13 mouse cellular contexts compared by ENCODE assay signal in the genomic region with DNA sequence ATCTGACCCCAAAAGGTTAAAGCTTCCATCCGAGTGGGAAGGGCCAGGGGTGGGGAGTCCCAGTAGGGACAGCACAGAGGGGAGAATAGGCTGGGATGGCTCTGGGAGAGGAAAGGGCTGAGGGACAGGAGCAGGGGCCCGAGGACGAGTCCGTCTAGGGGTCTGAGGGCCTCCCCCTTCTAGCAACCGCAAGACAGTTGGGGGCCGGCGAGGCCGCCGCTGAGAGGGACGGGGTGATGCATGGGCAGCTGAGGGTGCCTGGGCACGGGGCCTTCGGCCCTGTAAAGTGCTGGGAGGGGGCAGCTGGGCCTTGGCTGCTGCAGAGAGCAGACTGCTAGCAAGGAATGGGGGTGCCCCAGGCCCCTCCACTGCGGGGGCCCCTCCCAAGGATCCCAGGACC. TPM values are rescaled to one million over a fixed set of nuclear protein-coding genes. Genes with fewer than 3 reads are reported as not detected.
DNase-seq lines count a peak whose midpoint lies in the region; ATAC-seq and TF ChIP-seq lines count a peak whose summit lies in the region.
"Had no signal": no experiment of that assay in that cellular context is flagged by ENCODE, and none has a peak within 500 bp of the region (broad histone marks: within the 10 kb centered on the region; RNA-seq: fewer than 3 reads in every experiment).

No protein-coding gene starts in this region.

- peaks cover 67% of the 10 kb centered on the region for H3K36me3 ChIP-seq in forebrain, embryonic 13.5 days (ENCODE audit: poor library complexity, severe bottlenecking)
- H3K36me3 ChIP-seq in forebrain, embryonic 16.5 days (ENCODE audit: control insufficient read depth, insufficient read depth): peaks cover 29% of the 10 kb centered on the region
- peaks cover 74% of the 10 kb centered on the region for H3K36me3 ChIP-seq in megakaryocyte, embryonic 14.5 days (replicated peaks; ENCODE audit: low read length)
- H3K36me3 ChIP-seq in embryonic facial prominence, embryonic 15.5 days: peaks cover 69% of the 10 kb centered on the region
- H3K36me3 ChIP-seq in midbrain, embryonic 16.5 days (ENCODE audit: control insufficient read depth, insufficient read depth, low read length): peaks cover 32% of the 10 kb centered on the region
- H3K36me3 ChIP-seq in liver, postnatal 0 days (replicated peaks; ENCODE audit: insufficient read depth, low read length): peaks cover 65% of the 10 kb centered on the region

- H3K9me3 ChIP-seq in forebrain, embryonic 13.5 days (replicated peaks): no peaks in the 10 kb centered on the region
- no peaks in the 10 kb centered on the region for H3K9me3 ChIP-seq in forebrain, embryonic 16.5 days (ENCODE audit: control insufficient read depth, low read length)
- H3K9me3 ChIP-seq in megakaryocyte, embryonic 14.5 days: no peaks in the 10 kb centered on the region
- H3K9me3 ChIP-seq in embryonic facial prominence, embryonic 15.5 days (replicated peaks): no peaks in the 10 kb centered on the region
- H3K9me3 ChIP-seq in midbrain, embryonic 16.5 days (replicated peaks; ENCODE audit: control insufficient read depth, low read length, poor library complexity, severe bottlenecking): no peaks in the 10 kb centered on the region
- no peaks in the 10 kb centered on the region for H3K9me3 ChIP-seq in liver, postnatal 0 days (ENCODE audit: low read length)

- peak overlapping the region; percentile 45 for H3K9ac ChIP-seq in forebrain, embryonic 13.5 days
- H3K9ac ChIP-seq in forebrain, embryonic 16.5 days (replicated peaks; ENCODE audit: low read depth, low read length): no peak overlapping the region; the same call in 1 of the 2 replicates
- peak overlapping the region; percentile 12; the same call in 1 of the 2 replicates for H3K9ac ChIP-seq in embryonic facial prominence, embryonic 15.5 days
- H3K9ac ChIP-seq in midbrain, embryonic 16.5 days (ENCODE audit: low read depth, low read length): peak overlapping the region; percentile 11; the same call in 1 of the 2 replicates
- no peak overlapping the region for H3K9ac ChIP-seq in liver, postnatal 0 days (replicated peaks)

- H3K4me1 ChIP-seq in forebrain, embryonic 13.5 days: peaks cover 50% of the 10 kb centered on the region
- peaks cover 35% of the 10 kb centered on the region for H3K4me1 ChIP-seq in forebrain, embryonic 16.5 days (replicated peaks; ENCODE audit: control insufficient read depth, insufficient read depth, low read length)
- peaks cover 58% of the 10 kb centered on the region for H3K4me1 ChIP-seq in megakaryocyte, embryonic 14.5 days
- peaks cover 48% of the 10 kb centered on the region for H3K4me1 ChIP-seq in embryonic facial prominence, embryonic 15.5 days
- peaks cover 26% of the 10 kb centered on the region for H3K4me1 ChIP-seq in midbrain, embryonic 16.5 days (ENCODE audit: control insufficient read depth, insufficient read depth, low read length)
- H3K4me1 ChIP-seq in liver, postnatal 0 days (ENCODE audit: insufficient read depth): peaks cover 26% of the 10 kb centered on the region

- WGBS in forebrain, embryonic 13.5 days: 70% methylated on average over 11 of the region's 13 CpGs
- 79% methylated on average over 13 of the region's 13 CpGs for WGBS in forebrain, embryonic 16.5 days
- WGBS in embryonic facial prominence, embryonic 15.5 days: 84% methylated on average over 13 of the region's 13 CpGs
- 65% methylated on average over 13 of the region's 13 CpGs for WGBS in midbrain, embryonic 16.5 days
- 71% methylated on average over 11 of the region's 13 CpGs for WGBS in liver, postnatal 0 days (ENCODE audit: insufficient replicate concordance)

- peak overlapping the region; percentile 48 for H3K27ac ChIP-seq in forebrain, embryonic 13.5 days
- no peak overlapping the region for H3K27ac ChIP-seq in forebrain, embryonic 16.5 days (ENCODE audit: low read length)
- no peak overlapping the region for H3K27ac ChIP-seq in embryonic facial prominence, embryonic 15.5 days (replicated peaks)
- no peak overlapping the region for H3K27ac ChIP-seq in midbrain, embryonic 16.5 days (ENCODE audit: low read length)
- no peak overlapping the region for H3K27ac ChIP-seq in liver, postnatal 0 days (ENCODE audit: low read depth)

- TF ChIP-seq CTCF in liver, postnatal 0 days (IDR thresholded peaks at IDR 0.05; ENCODE audit: low read depth): no peak

- H3K4me2 ChIP-seq in forebrain, embryonic 13.5 days: no peak overlapping the region
- no peak overlapping the region for H3K4me2 ChIP-seq in forebrain, embryonic 16.5 days (ENCODE audit: low read length)
- H3K4me2 ChIP-seq in embryonic facial prominence, embryonic 15.5 days (replicated peaks): no peak overlapping the region
- H3K4me2 ChIP-seq in midbrain, embryonic 16.5 days (ENCODE audit: low read length): no peak overlapping the region
- no peak overlapping the region for H3K4me2 ChIP-seq in liver, postnatal 0 days (ENCODE audit: low read depth, low read length)

- no peak overlapping the region for H3K4me3 ChIP-seq in forebrain, embryonic 13.5 days
- H3K4me3 ChIP-seq in forebrain, embryonic 16.5 days (replicated peaks; ENCODE audit: low read length): no peak overlapping the region
- peak overlapping the region; percentile 97 for H3K4me3 ChIP-seq in megakaryocyte, embryonic 14.5 days (replicated peaks)
- H3K4me3 ChIP-seq in embryonic facial prominence, embryonic 15.5 days (replicated peaks): no peak overlapping the region
- no peak overlapping the region for H3K4me3 ChIP-seq in midbrain, embryonic 16.5 days (ENCODE audit: low read depth, low read length)
- H3K4me3 ChIP-seq in liver, postnatal 0 days (ENCODE audit: low read depth, low read length): no peak overlapping the region

- TF ChIP-seq EP300 in liver, postnatal 0 days (IDR thresholded peaks at IDR 0.05; ENCODE audit: low read depth): no peak

- no peak for DNase-seq in liver, postnatal 0 days
- DNase-seq in thymus, postnatal 10 days (ENCODE audit: low spot score in 2 of 2): no peak
- DNase-seq: embryo, embryonic 11 days; kidney, postnatal 25 days; lung, postnatal 10 days; right cerebral cortex, postnatal 25 days had no signal

- no peaks in the 10 kb centered on the region for H3K27me3 ChIP-seq in forebrain, embryonic 13.5 days
- no peaks in the 10 kb centered on the region for H3K27me3 ChIP-seq in forebrain, embryonic 16.5 days (replicated peaks; ENCODE audit: control insufficient read depth, insufficient read depth, low read length)
- H3K27me3 ChIP-seq in megakaryocyte, embryonic 14.5 days (replicated peaks): no peaks in the 10 kb centered on the region
- no peaks in the 10 kb centered on the region for H3K27me3 ChIP-seq in embryonic facial prominence, embryonic 15.5 days
- no peaks in the 10 kb centered on the region for H3K27me3 ChIP-seq in midbrain, embryonic 16.5 days (ENCODE audit: control insufficient read depth, insufficient read depth, low read depth, low read length)
- no peaks in the 10 kb centered on the region for H3K27me3 ChIP-seq in liver, postnatal 0 days (ENCODE audit: insufficient read depth, low read length)
- H3K27me3 ChIP-seq: CH12.LX had no signal

- no peak for ATAC-seq in forebrain, embryonic 13.5 days
- ATAC-seq in forebrain, embryonic 16.5 days: no peak
- ATAC-seq in megakaryocyte, adult 5-6 weeks (ENCODE audit: poor library complexity, severe bottlenecking): no peak
- ATAC-seq in embryonic facial prominence, embryonic 15.5 days (ENCODE audit: insufficient number of reproducible peaks, low FRiP score, low TSS enrichment, low read depth): no peak
- ATAC-seq in midbrain, embryonic 16.5 days: no peak
- ATAC-seq in liver, postnatal 0 days: no peak

RNA-seq across cellular contexts. Expression of gene Mbd6, which starts 3.2 kb away (rescaled TPM):
- 13.6 and 16.7 TPM in 2 replicates for polyA plus RNA-seq in forebrain, embryonic 13.5 days (2015; fragmentation: Nextera tagmentation; extraction: Ambion mirVana)
- polyA plus RNA-seq in forebrain, embryonic 16.5 days (2015; fragmentation: Nextera tagmentation; extraction: Ambion mirVana): 10.2 and 15.3 TPM in 2 replicates
- polyA plus RNA-seq in megakaryocyte, embryonic 14.5 days (2012; ENCODE audit: insufficient read depth, low replicate concordance): 245 and 640 TPM in 2 replicates
- total RNA-seq in megakaryocyte, adult 5-6 weeks (2015): 40.4 and 48.4 TPM in 2 replicates
- total RNA-seq in megakaryocyte, adult 5-6 weeks (2017): 5.6 and 8.9 TPM in 2 replicates
- polyA plus RNA-seq in embryonic facial prominence, embryonic 15.5 days (2015; fragmentation: Nextera tagmentation; extraction: Ambion mirVana): 19.6 and 20.8 TPM in 2 replicates
- polyA plus RNA-seq in midbrain, embryonic 16.5 days (2015; fragmentation: Nextera tagmentation; extraction: Ambion mirVana): 12.6 and 15.3 TPM in 2 replicates
- 5.3 and 5.7 TPM in 2 replicates for polyA plus RNA-seq in liver, postnatal 0 days (2015; fragmentation: Nextera tagmentation; extraction: Ambion mirVana)

RNA-seq across cellular contexts. Expression of gene Dctn2, which starts 19.5 kb away (rescaled TPM):
- 262 and 282 TPM in 2 replicates for polyA plus RNA-seq in forebrain, embryonic 13.5 days (2015; fragmentation: Nextera tagmentation; extraction: Ambion mirVana)
- 319 and 342 TPM in 2 replicates for polyA plus RNA-seq in forebrain, embryonic 16.5 days (2015; fragmentation: Nextera tagmentation; extraction: Ambion mirVana)
- polyA plus RNA-seq in megakaryocyte, embryonic 14.5 days (2012; ENCODE audit: insufficient read depth, low replicate concordance): 176 and 219 TPM in 2 replicates
- 78.9 and 82.6 TPM in 2 replicates for total RNA-seq in megakaryocyte, adult 5-6 weeks (2015)
- total RNA-seq in megakaryocyte, adult 5-6 weeks (2017): 90.1 and 96.4 TPM in 2 replicates
- polyA plus RNA-seq in embryonic facial prominence, embryonic 15.5 days (2015; fragmentation: Nextera tagmentation; extraction: Ambion mirVana): 206 and 212 TPM in 2 replicates
- polyA plus RNA-seq in midbrain, embryonic 16.5 days (2015; fragmentation: Nextera tagmentation; extraction: Ambion mirVana): 332 and 345 TPM in 2 replicates
- 65.3 and 67.4 TPM in 2 replicates for polyA plus RNA-seq in liver, postnatal 0 days (2015; fragmentation: Nextera tagmentation; extraction: Ambion mirVana)

RNA-seq across cellular contexts. Expression of gene Kif5a, which starts 22.5 kb away (rescaled TPM):
- polyA plus RNA-seq in forebrain, embryonic 13.5 days (2015; fragmentation: Nextera tagmentation; extraction: Ambion mirVana): 45.4 and 47.6 TPM in 2 replicates
- 98.9 and 106 TPM in 2 replicates for polyA plus RNA-seq in forebrain, embryonic 16.5 days (2015; fragmentation: Nextera tagmentation; extraction: Ambion mirVana)
- 6.6 and 11.4 TPM in 2 replicates for polyA plus RNA-seq in megakaryocyte, embryonic 14.5 days (2012; ENCODE audit: insufficient read depth, low replicate concordance)
- 0.85 and 0.93 TPM in 2 replicates for total RNA-seq in megakaryocyte, adult 5-6 weeks (2015)
- total RNA-seq in megakaryocyte, adult 5-6 weeks (2017): 0.70 and 0.94 TPM in 2 replicates
- polyA plus RNA-seq in embryonic facial prominence, embryonic 15.5 days (2015; fragmentation: Nextera tagmentation; extraction: Ambion mirVana): 6.9 and 7.6 TPM in 2 replicates
- polyA plus RNA-seq in midbrain, embryonic 16.5 days (2015; fragmentation: Nextera tagmentation; extraction: Ambion mirVana): 113 and 120 TPM in 2 replicates
- polyA plus RNA-seq in liver, postnatal 0 days (2015; fragmentation: Nextera tagmentation; extraction: Ambion mirVana): 0.06 TPM in 2 replicates

RNA-seq across cellular contexts. Expression of gene Mars, which starts 25.9 kb away (rescaled TPM):
- polyA plus RNA-seq in forebrain, embryonic 13.5 days (2015; fragmentation: Nextera tagmentation; extraction: Ambion mirVana): 137 and 138 TPM in 2 replicates
- 127 and 135 TPM in 2 replicates for polyA plus RNA-seq in forebrain, embryonic 16.5 days (2015; fragmentation: Nextera tagmentation; extraction: Ambion mirVana)
- polyA plus RNA-seq in megakaryocyte, embryonic 14.5 days (2012; ENCODE audit: insufficient read depth, low replicate concordance): 26.0 and 101 TPM in 2 replicates
- 38.4 and 47.8 TPM in 2 replicates for total RNA-seq in megakaryocyte, adult 5-6 weeks (2015)
- total RNA-seq in megakaryocyte, adult 5-6 weeks (2017): 80.3 and 95.2 TPM in 2 replicates
- 101 and 105 TPM in 2 replicates for polyA plus RNA-seq in embryonic facial prominence, embryonic 15.5 days (2015; fragmentation: Nextera tagmentation; extraction: Ambion mirVana)
- 123 and 128 TPM in 2 replicates for polyA plus RNA-seq in midbrain, embryonic 16.5 days (2015; fragmentation: Nextera tagmentation; extraction: Ambion mirVana)
- 51.3 and 62.3 TPM in 2 replicates for polyA plus RNA-seq in liver, postnatal 0 days (2015; fragmentation: Nextera tagmentation; extraction: Ambion mirVana)

RNA-seq across cellular contexts. Expression of gene Arhgap9, which starts 36.1 kb away (rescaled TPM):
- polyA plus RNA-seq in forebrain, embryonic 13.5 days (2015; fragmentation: Nextera tagmentation; extraction: Ambion mirVana): 0.39 and 0.72 TPM in 2 replicates
- 0.49 and 1.2 TPM in 2 replicates for polyA plus RNA-seq in forebrain, embryonic 16.5 days (2015; fragmentation: Nextera tagmentation; extraction: Ambion mirVana)
- 6.1 and 10.4 TPM in 2 replicates for polyA plus RNA-seq in megakaryocyte, embryonic 14.5 days (2012; ENCODE audit: insufficient read depth, low replicate concordance)
- 135 and 138 TPM in 2 replicates for total RNA-seq in megakaryocyte, adult 5-6 weeks (2015)
- 96.8 and 108 TPM in 2 replicates for total RNA-seq in megakaryocyte, adult 5-6 weeks (2017)
- 5.1 and 5.2 TPM in 2 replicates for polyA plus RNA-seq in embryonic facial prominence, embryonic 15.5 days (2015; fragmentation: Nextera tagmentation; extraction: Ambion mirVana)
- 0.46 and 0.75 TPM in 2 replicates for polyA plus RNA-seq in midbrain, embryonic 16.5 days (2015; fragmentation: Nextera tagmentation; extraction: Ambion mirVana)
- polyA plus RNA-seq in liver, postnatal 0 days (2015; fragmentation: Nextera tagmentation; extraction: Ambion mirVana): 13.5 and 14.8 TPM in 2 replicates

Comparison
In these comparisons a context has a peak if more than half of its experiments do, and no peak if none do; other contexts are left out.
1. H3K9ac ChIP-seq: peak in forebrain, embryonic 13.5 days (single experiment), embryonic facial prominence, embryonic 15.5 days (single experiment) and midbrain, embryonic 16.5 days (single experiment); none in forebrain, embryonic 16.5 days (single experiment) and liver, postnatal 0 days (single experiment).
2. RNA of gene Mbd6, which starts 3.2 kb away (polyA plus RNA-seq): 245 to 640 TPM in megakaryocyte, embryonic 14.5 days; 19.6 to 20.8 TPM in embryonic facial prominence, embryonic 15.5 days, 10.2 to 15.3 TPM in forebrain, embryonic 16.5 days, 13.6 to 16.7 TPM in forebrain, embryonic 13.5 days, 12.6 to 15.3 TPM in midbrain, embryonic 16.5 days and 5.3 to 5.7 TPM in liver, postnatal 0 days; every median in the first group is over 10 times any median in the second.